Mouse (Mus musculus) adrenal gland, postnatal 10 days (tissue): ENCODE results near the gene Gpsm1. TPM values are rescaled to one million over a fixed set of nuclear protein-coding genes. Genes with fewer than 3 reads are reported as not detected.
"Not testable (repeated sequence)": the region's sequence is repeated elsewhere in the genome, so short reads cannot be mapped to it uniquely, and the experiment has no call there.

ENCODE experiments used
- DNase-seq: peaks from one replicate; pipeline ENCODE4 v3.0.0; 2021; ENCODE audit warnings: mixed read lengths
- total RNA-seq, 2 experiments: library from RNA; stranded (reverse); gene quantifications; 2 replicates each; pipeline ENCODE4 v1.2.3; 2021

The Gpsm1 gene
- total RNA-seq, 2 experiments from 2014 or later, result 15.7 to 19.3 TPM

DNA sequence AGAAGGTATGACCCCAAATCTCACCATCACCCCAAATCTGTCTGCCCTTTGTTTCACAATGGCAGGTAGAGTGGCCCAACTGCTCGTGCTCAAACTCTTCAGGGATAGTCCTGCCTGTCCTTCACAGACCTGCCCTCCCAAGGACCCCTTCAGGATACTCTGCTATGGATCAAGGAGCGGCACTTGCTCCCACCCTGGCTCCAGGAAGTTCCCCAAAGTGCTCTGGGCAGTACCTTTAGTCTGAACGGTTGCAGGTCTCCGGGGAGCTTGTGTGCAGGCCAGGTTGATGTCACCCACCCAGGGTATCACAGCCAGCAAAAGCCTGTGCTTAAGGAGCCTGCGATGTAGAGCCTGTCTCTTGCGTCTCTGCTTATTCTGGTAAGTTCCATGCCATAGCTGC lies 52.6 kb downstream of the Gpsm1 start:
- no peak for DNase-seq

DNA sequence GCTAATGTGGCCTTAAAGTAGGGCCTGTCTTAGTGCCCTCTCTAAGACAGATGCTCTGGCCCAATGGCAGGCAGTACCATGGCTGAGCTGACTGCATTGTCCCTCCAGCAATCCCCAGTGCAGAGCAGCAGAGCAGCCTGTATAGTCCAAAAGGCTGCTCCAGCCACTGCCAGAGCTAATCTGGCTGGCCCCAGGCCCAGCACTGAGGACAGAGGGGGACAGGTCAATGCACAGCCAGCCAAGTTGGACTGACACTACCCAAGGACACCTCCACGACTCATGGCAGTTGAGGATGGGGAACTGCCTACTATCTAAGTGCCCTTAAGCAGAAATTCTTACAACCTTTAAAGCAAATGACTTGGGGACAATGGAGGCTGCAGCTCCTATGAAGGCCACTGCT lies 53.3 kb downstream of the Gpsm1 start:
- peak; percentile 53 for DNase-seq

DNA sequence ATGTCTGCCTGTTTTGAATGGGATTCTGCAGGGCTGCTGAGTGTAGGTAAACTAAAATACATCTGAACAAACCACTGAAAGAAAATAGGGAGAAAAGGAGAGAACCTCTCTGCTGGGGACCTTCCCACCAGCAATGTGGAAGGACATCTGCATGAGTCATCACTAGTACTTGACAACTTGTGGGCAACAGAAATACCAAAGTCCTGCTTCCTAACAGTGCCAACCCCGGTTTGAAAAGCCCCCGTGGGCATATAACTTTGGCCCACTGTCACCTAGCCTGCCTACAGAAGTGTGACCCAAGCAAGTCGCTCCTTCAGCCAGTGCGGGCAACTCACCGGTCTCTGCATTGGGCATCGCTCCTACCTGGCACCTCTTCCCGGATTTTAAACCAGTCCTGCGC lies 57.1 kb downstream of the Gpsm1 start:
- DNase-seq, result no peak

DNA sequence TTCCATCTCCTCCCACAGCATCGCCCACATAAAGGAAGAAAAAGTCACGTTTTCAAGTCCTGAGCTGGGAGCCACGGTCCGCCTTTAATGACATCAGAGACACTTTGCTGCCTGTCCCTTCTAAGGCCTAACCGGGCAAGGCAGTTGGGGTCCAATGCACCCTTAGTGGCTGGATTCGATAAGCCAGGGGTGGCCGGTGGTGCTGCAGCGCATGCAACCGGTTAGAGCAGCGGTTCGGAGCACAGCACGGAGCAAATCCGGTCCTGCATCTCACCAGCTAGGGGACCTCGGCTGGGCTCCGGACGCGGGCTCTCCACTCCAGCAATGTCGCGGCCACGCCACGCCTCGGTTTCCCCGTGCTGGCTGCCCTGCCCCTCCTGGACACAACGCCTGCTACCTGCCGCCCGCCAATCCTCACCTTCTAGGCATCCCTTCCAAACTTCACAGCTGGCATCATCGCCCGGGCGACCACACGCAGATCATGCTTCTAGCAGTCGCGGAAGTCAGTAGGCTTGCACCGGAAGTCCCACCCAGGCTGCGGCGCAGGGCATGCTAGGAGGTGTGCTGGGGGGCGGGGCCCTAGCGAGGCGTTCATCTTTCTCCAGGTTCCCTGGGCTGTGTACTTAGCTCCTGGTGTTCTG lies 64.9 kb downstream of the Gpsm1 start, which contains the start of gene Snapc4:
Snapc4 (minus strand) TSS at position 523 of the 641 bp plus-strand sequence.
- peak; percentile 91 for DNase-seq

DNA sequence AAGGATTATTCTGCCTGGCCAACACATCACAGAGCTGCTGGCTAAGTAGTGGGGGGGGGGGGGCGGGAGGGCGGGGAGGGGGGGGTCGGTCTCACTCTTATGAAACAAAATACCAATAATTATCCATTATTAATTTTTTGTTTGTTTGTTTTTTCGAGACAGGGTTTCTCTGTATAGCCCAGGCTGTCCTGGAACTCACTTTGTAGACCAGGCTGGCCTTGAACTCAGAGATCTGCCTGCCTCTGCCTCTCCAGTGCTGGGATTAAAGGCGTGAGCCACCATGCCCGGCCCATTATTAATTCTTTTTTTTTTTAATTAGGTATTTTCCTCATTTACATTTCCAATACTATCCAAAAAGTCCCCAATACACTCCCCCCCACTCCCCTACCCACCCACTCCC lies 65.6 kb downstream of the Gpsm1 start:
- not testable (repeated sequence) for DNase-seq

DNA sequence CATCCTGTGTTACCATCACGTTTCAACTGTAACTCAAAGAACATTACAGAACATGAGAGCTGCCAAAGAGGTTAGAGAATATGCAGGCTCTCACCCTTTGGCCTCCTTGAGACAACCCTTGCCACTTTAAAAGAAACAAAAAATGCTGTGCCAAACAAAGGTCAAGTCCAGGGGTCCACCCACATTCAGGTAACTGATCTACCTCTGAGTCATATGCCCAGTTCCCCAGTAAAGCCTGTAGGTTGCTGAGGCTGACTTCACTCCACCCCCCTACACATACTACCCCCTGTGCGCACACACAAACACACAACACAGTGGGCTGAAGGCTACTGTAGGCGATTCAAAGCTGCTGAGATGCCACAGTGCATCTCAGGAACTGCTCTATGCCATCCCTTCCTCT lies 72.4 kb downstream of the Gpsm1 start:
- DNase-seq, result no peak

DNA sequence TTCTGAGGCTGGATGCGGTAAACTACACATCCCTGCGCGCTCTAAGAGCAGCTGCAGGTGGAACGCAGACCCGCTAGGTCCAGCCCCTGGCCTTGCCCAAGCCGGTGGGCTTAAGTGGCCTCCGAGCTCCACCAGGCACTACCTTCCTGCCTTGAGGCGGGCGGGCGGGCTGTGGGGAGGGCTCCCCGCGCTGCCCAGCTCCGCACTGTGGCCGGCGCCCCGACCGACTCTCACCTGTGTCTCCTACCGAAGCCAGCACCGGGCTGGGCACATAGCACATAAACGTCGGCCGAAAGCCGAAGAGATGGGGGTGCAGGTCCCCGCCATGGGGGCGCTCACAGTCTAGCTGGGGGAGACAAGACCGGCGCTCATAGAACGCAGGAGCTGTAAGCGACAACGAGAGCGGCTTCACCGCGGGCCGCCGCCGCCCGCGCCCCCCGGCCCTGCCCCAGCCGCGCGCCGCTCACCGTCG lies 73.4 kb downstream of the Gpsm1 start:
- peak; percentile 59 for DNase-seq

DNA sequence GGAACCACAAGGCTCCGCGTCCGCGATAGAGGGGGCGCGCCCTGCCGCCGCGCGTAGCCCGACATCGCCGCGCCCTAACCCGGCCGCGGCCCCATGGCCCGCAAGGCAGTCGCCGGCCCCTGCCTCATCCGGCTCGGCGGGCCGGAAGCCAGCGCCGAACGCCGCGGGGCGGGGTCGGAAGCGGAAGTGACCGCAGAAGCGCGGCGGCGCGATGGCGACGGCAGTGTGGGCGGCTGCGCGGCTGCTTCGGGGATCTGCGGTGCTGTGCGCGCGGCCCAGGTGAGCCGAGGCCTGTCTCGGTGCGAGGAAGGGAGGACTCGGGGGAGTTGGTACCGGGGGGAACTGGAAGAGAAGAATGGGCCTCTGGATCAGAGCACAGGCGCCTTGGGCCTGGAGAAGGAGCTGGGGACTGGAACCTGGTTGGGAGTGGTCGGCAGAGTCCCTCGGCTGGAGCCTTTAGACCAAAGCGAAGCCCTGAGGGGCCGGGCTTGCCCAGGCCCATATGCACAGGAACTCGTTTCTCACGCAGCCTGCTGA lies 73.9 kb downstream of the Gpsm1 start, which contains the start of the genes Entr1 and Pmpca:
Entr1 (minus strand) TSS at position 163 of the 537 bp plus-strand sequence.
Pmpca (plus strand) TSS at position 186 of the 537 bp plus-strand sequence.
- DNase-seq, result peak; percentile 94

DNA sequence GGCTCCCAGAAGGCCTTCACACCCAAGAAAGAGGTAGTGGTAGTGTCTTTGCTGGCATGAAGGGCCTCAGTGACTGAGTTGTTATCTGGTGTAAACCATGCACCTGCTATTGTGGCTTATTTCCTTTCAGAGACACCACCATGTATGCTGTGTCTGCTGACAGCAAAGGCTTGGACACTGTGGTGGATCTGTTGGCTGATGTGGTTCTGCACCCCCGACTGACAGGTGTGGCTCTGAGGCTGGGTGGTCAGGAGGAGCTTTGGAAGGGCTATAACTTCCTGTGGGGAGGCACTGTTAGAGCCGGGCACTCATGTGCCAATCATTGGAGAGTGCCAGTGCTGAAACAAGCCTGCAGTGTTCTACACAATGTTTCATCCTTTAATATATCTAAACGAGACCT lies 75.6 kb downstream of the Gpsm1 start:
- DNase-seq, result no peak

DNA sequence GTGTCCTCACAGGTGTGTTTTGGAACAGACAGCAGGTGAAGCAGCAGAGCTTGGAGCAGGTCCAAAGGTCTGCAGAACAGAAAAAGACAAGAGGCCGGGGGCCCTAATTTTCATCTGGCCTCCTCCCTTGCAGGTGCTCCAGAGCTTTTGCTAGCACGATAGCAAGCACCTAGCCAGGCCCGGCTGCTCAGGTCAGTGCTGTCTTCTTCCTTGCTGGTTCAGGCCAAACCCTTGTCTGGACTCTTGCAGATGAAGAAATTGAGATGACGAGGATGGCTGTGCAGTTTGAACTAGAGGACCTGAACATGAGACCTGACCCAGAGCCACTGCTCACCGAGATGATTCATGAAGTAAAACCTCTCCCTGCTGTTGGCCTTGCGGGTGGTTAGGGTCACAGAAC lies 76.3 kb downstream of the Gpsm1 start:
- no peak for DNase-seq

Other genes with a start within 250 kb of the Gpsm1 start
- gene Nacc2, start 192.3 kb upstream of the Gpsm1 start, total RNA-seq, result 10 to 100 TPM; 19.9 to 31.0 TPM
- gene Lhx3, start 107.2 kb upstream of the Gpsm1 start, total RNA-seq, result under 1 TPM; 0.27 to 0.64 TPM
- gene Qsox2, start 78.0 kb upstream of the Gpsm1 start, total RNA-seq, result 10 to 100 TPM; 17.6 to 18.2 TPM
- 1 to 10 TPM in 1 of 2 experiments, under 1 TPM in 1; 0.81 to 1.5 TPM for gene Ccdc187, start 21.0 kb upstream of the Gpsm1 start, total RNA-seq
- gene Dnlz, start 36.6 kb downstream of the Gpsm1 start, total RNA-seq, result 10 to 100 TPM; 18.5 to 20.2 TPM
- gene Card9, start 45.4 kb downstream of the Gpsm1 start, total RNA-seq, result 1 to 10 TPM; 1.5 to 2.2 TPM
- gene Snapc4, start 65.1 kb downstream of the Gpsm1 start, total RNA-seq, result 10 to 100 TPM; 19.6 to 33.0 TPM
- gene Entr1, start 73.8 kb downstream of the Gpsm1 start, total RNA-seq, result 10 to 100 TPM; 76.5 to 78.7 TPM
- gene Pmpca, start 73.8 kb downstream of the Gpsm1 start, total RNA-seq, result 100 to 1,000 TPM; 125 to 129 TPM
- gene Inpp5e, start 93.7 kb downstream of the Gpsm1 start, total RNA-seq, result 10 to 100 TPM; 17.0 to 22.5 TPM
- gene Sec16a, start 129.7 kb downstream of the Gpsm1 start, total RNA-seq, result 10 to 100 TPM; 47.6 to 48.4 TPM
- 10 to 100 TPM; 27.1 to 36.4 TPM for gene Notch1, start 201.1 kb downstream of the Gpsm1 start, total RNA-seq